Mouse (Mus musculus) MEL (cell line): ENCODE measurements around the gene U2af2. TPM values are rescaled to one million over a fixed set of nuclear protein-coding genes. Genes with fewer than 3 reads are reported as not detected.

ENCODE experiments used
- DNase-seq: peaks from one replicate; pipeline ENCODE4 v3.0.0; 2011; ENCODE audit warnings: low read depth, low spot score
- H3K27ac ChIP-seq: 2 replicates; pipeline ENCODE4 v1.5.1; 2012; ENCODE audit warnings: low read depth, mild to moderate bottlenecking, control low read depth, low read length, moderate library complexity; ENCODE audit not compliant: control insufficient read depth
- H3K27me3 ChIP-seq, 2 experiments: fragments of 150-350 bp in 1 of 2; sonication (generic) in 1 of 2; 2 replicates each; pipeline ENCODE4 v1.6.1; 2012; ENCODE audit warnings: low read length in 2 of 2, mild to moderate bottlenecking in 2 of 2, improper control_type of control experiment in 1 of 2, moderate library complexity in 1 of 2; ENCODE audit not compliant: insufficient read depth in 2 of 2, control insufficient read depth in 1 of 2
- H3K36me3 ChIP-seq, 2 experiments: 2 replicates each; pipeline ENCODE4 v1.6.1; 2012 to 2014; ENCODE audit warnings: low read length in 2 of 2, improper control_type of control experiment in 1 of 2, inconsistent platforms in 1 of 2, mild to moderate bottlenecking in 1 of 2; ENCODE audit not compliant: insufficient read depth in 2 of 2, control insufficient read depth in 1 of 2
- H3K4me1 ChIP-seq, 2 experiments: fragments of 150-350 bp in 1 of 2; sonication (generic) in 1 of 2; 2 replicates each; pipeline ENCODE4 v1.6.1; 2012; ENCODE audit warnings: low read length in 2 of 2, improper control_type of control experiment in 1 of 2, mild to moderate bottlenecking in 1 of 2; ENCODE audit not compliant: insufficient read depth in 2 of 2, control insufficient read depth in 1 of 2
- H3K4me3 ChIP-seq, 2 experiments: fragments of 150-350 bp in 1 of 2; sonication (generic) in 1 of 2; 2 replicates each; pipeline ENCODE4 v1.5.1; 2012; ENCODE audit warnings: low read depth in 2 of 2, low read length in 2 of 2, mild to moderate bottlenecking in 2 of 2, moderate library complexity in 2 of 2, control low read depth in 1 of 2, improper control_type of control experiment in 1 of 2; ENCODE audit not compliant: control insufficient read depth in 1 of 2, insufficient read depth in 1 of 2
- H3K79me2 ChIP-seq: 2 replicates; pipeline ENCODE4 v1.6.1; 2012; ENCODE audit warnings: mild to moderate bottlenecking, low read length, moderate library complexity; ENCODE audit not compliant: control insufficient read depth, poor library complexity, insufficient read depth
- H3K9ac ChIP-seq: 2 replicates; pipeline ENCODE4 v1.6.1; 2012; ENCODE audit warnings: low read depth, mild to moderate bottlenecking, control low read depth, low read length, moderate library complexity; ENCODE audit not compliant: control insufficient read depth, poor library complexity, severe bottlenecking
- H3K9me3 ChIP-seq: fragments of 150-350 bp; sonication (generic); replicated peaks from 2 replicates; pipeline ENCODE4 v1.6.1; 2012; ENCODE audit warnings: mild to moderate bottlenecking, low read length, improper control_type of control experiment, moderate library complexity; ENCODE audit not compliant: insufficient read depth
- CHD2 ChIP-seq: IDR thresholded peaks from 2 replicates; pipeline ENCODE4 v1.6.1; 2011; ENCODE audit warnings: low read length, improper control_type of control experiment
- CTCF ChIP-seq, 3 experiments: IDR thresholded peaks in 2 of 3; conservative IDR thresholded peaks in 1 of 3; 2 replicates each; pipeline ENCODE4 v1.5.1; 2011 to 2012; ENCODE audit warnings: low read length in 3 of 3, low read depth in 2 of 3, mild to moderate bottlenecking in 2 of 3, improper control_type of control experiment in 1 of 3, inconsistent platforms in 1 of 3, mixed read lengths in 1 of 3, moderate library complexity in 1 of 3; ENCODE audit not compliant: control insufficient read depth in 1 of 3, insufficient read depth in 1 of 3, poor library complexity in 1 of 3, severe bottlenecking in 1 of 3
- E2F4 ChIP-seq: IDR thresholded peaks from 2 replicates; pipeline ENCODE4 v1.6.1; 2011; ENCODE audit warnings: low read depth, low read length, improper control_type of control experiment, borderline replicate concordance
- ELF1 ChIP-seq: IDR thresholded peaks from 2 replicates; pipeline ENCODE4 v1.6.1; 2014; ENCODE audit warnings: low read depth, mild to moderate bottlenecking, inconsistent platforms, low read length, improper control_type of control experiment, moderate library complexity
- EP300 ChIP-seq, 2 experiments: IDR thresholded peaks; 2 replicates each; pipeline ENCODE4 v1.6.1; 2011; ENCODE audit warnings: improper control_type of control experiment in 2 of 2, low read length in 2 of 2, low read depth in 1 of 2, mild to moderate bottlenecking in 1 of 2
- ETS1 ChIP-seq: IDR thresholded peaks from 2 replicates; pipeline ENCODE4 v1.6.1; 2012; ENCODE audit warnings: low read depth, mild to moderate bottlenecking, inconsistent platforms, low read length, improper control_type of control experiment, moderate library complexity
- HCFC1 ChIP-seq: IDR thresholded peaks from 2 replicates; pipeline ENCODE4 v1.6.1; 2012; ENCODE audit warnings: low read depth, mild to moderate bottlenecking, inconsistent platforms, low read length, improper control_type of control experiment, moderate library complexity
- JUND ChIP-seq: IDR thresholded peaks from 2 replicates; pipeline ENCODE4 v1.6.1; 2011; ENCODE audit warnings: low read depth, mild to moderate bottlenecking, improper control_type of control experiment, low read length
- MAZ ChIP-seq: IDR thresholded peaks from 2 replicates; pipeline ENCODE4 v1.6.1; 2012; ENCODE audit warnings: low read depth, mild to moderate bottlenecking, inconsistent platforms, low read length, improper control_type of control experiment
- MEF2A ChIP-seq: IDR thresholded peaks from 2 replicates; pipeline ENCODE4 v1.6.1; 2014; ENCODE audit warnings: low read depth, mild to moderate bottlenecking, inconsistent platforms, low read length, improper control_type of control experiment; ENCODE audit not compliant: poor library complexity, insufficient replicate concordance, severe bottlenecking; ENCODE audit errors: extremely low read depth
- MYC ChIP-seq: IDR thresholded peaks from 2 replicates; pipeline ENCODE4 v1.6.1; 2011; ENCODE audit warnings: low read depth, mild to moderate bottlenecking, low read length, improper control_type of control experiment, moderate library complexity
- NELFE ChIP-seq: IDR thresholded peaks from 2 replicates; pipeline ENCODE4 v1.6.1; 2011; ENCODE audit warnings: low read depth, low read length, improper control_type of control experiment
- POLR2A ChIP-seq, 2 experiments: IDR thresholded peaks; 2 replicates each; pipeline ENCODE4 v1.6.1; 2011 to 2012; ENCODE audit warnings: low read length in 2 of 2, mild to moderate bottlenecking in 2 of 2, control low read depth in 1 of 2, improper control_type of control experiment in 1 of 2, low read depth in 1 of 2, moderate library complexity in 1 of 2; ENCODE audit not compliant: control insufficient read depth in 1 of 2, insufficient read depth in 1 of 2, poor library complexity in 1 of 2
- POLR2AphosphoS5 ChIP-seq: IDR thresholded peaks from 2 replicates; pipeline ENCODE4 v1.6.1; 2012; ENCODE audit warnings: low read depth, borderline replicate concordance, mild to moderate bottlenecking, inconsistent platforms, low read length, moderate library complexity, mixed read lengths
- RAD21 ChIP-seq: IDR thresholded peaks from 2 replicates; pipeline ENCODE4 v1.6.1; 2011; ENCODE audit warnings: mild to moderate bottlenecking, low read depth, low read length, improper control_type of control experiment
- SIN3A ChIP-seq: IDR thresholded peaks from 2 replicates; pipeline ENCODE4 v1.6.1; 2012; ENCODE audit warnings: low read length, improper control_type of control experiment, inconsistent platforms
- TBP ChIP-seq: IDR thresholded peaks from 2 replicates; pipeline ENCODE4 v1.8.0; 2011; ENCODE audit warnings: low read depth, low read length, improper control_type of control experiment
- UBTF ChIP-seq: IDR thresholded peaks from 2 replicates; pipeline ENCODE4 v1.6.1; 2012; ENCODE audit warnings: low read depth, mild to moderate bottlenecking, inconsistent platforms, low read length, improper control_type of control experiment, moderate library complexity, borderline replicate concordance; ENCODE audit not compliant: insufficient read depth
- USF2 ChIP-seq, 2 experiments: IDR thresholded peaks; 2 replicates each; pipeline ENCODE4 v1.6.1; 2011 to 2012; ENCODE audit warnings: improper control_type of control experiment in 2 of 2, low read length in 2 of 2, borderline replicate concordance in 1 of 2, inconsistent platforms in 1 of 2, low read depth in 1 of 2, mild to moderate bottlenecking in 1 of 2; ENCODE audit not compliant: insufficient read depth in 1 of 2
- ZC3H11A ChIP-seq: IDR thresholded peaks from 2 replicates; pipeline ENCODE4 v1.6.1; 2012; ENCODE audit warnings: low read depth, mild to moderate bottlenecking, inconsistent platforms, low read length, improper control_type of control experiment
- ZKSCAN1 ChIP-seq: IDR thresholded peaks from 2 replicates; pipeline ENCODE4 v1.6.1; 2012; ENCODE audit warnings: low read depth, mild to moderate bottlenecking, inconsistent platforms, low read length, improper control_type of control experiment, moderate library complexity
- polyA plus RNA-seq, 2 experiments: library from polyadenylated mRNA; stranded (reverse) in 1 of 2; unstranded in 1 of 2; fragments of >175 nt in 1 of 2; fragments of >200 nt in 1 of 2; gene quantifications; 2 replicates each; pipeline versions ENCODE4 v1.2.1 to v1.2.4; 2012; ENCODE audit warnings: low replicate concordance in 2 of 2, low read depth in 1 of 2; ENCODE audit not compliant: insufficient read length in 2 of 2, insufficient read depth in 1 of 2, missing spikeins in 1 of 2
- total RNA-seq: library from RNA; depleted of rRNA; stranded (reverse); fragments of 300-350 nt; gene quantifications from 2 replicates; pipeline ENCODE4 v1.2.3, GENCODE M21; 2012

The U2af2 gene
- total and polyA plus RNA-seq, 3 experiments: 311 to 491 (median 477) TPM

DNA sequence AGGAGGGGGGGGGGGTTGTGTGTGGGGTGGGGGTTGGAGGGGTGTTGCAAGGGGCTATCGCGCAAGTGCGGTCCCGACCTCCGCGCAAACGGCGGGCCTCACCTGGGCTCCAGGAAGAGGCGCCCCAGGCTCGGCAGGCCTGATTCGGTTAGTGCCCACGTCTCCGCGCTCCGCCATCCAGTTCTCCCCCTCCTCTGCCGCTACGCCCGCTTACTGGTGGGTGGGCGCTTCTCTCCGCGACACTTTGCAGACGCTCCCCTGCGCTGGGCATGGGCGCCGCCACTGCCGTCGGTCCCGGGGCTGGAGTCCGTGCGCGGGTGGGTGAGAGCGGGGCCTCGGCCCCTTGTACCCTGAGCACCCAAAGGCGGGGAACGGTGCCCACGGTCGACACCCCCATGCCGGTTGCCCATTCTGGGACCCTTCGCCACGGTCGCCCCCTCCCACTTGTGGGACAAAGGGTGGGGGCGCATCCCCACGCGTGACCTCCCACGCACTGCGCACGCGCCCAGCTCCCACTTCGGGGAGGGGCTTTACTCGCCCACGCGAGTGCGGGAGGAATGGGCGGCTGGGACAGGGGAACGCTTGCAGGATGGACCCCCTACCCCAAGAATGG lies 5.2 kb upstream of the U2af2 start:
- Histone ChIP-seq H3K27me3 (no peaks in the 10 kb centered on the region), H3K4me3 (no peak overlapping the region), H3K9me3 (no peaks in the 10 kb centered on the region), H3K79me2 (peaks cover 3% of the 10 kb centered on the region; the same call in 1 of the 2 replicates), H3K27ac (no peak overlapping the region), H3K9ac (no peak overlapping the region)
- no peak for DNase-seq
- no peak for TF ChIP-seq MYC
- no peak for TF ChIP-seq EP300 (IDR thresholded peaks at IDR 0.05; ENCODE audit: low read depth in 1 of 2, low read length in 2 of 2)
- no peak for TF ChIP-seq JUND
- TF ChIP-seq SIN3A: no peak
- TF ChIP-seq POLR2A (IDR thresholded peaks at IDR 0.05; ENCODE audit: control insufficient read depth in 1 of 2, insufficient read depth in 1 of 2, low read depth in 1 of 2, low read length in 2 of 2, poor library complexity in 1 of 2): no peak
- TF ChIP-seq ZKSCAN1: no peak
- no peak for TF ChIP-seq ETS1
- TF ChIP-seq MEF2A: no peak
- TF ChIP-seq ELF1: no peak
- TF ChIP-seq MAZ: no peak
- no peak for TF ChIP-seq CTCF (IDR thresholded peaks at IDR 0.05 in 2 of 3, conservative IDR thresholded peaks at IDR 0.05 in 1 of 3; ENCODE audit: control insufficient read depth in 1 of 3, insufficient read depth in 1 of 3, low read depth in 2 of 3, low read length in 3 of 3, poor library complexity in 1 of 3, severe bottlenecking in 1 of 3)
- TF ChIP-seq UBTF: no peak
- no peak for TF ChIP-seq RAD21
- no peak for TF ChIP-seq ZC3H11A
- no peak for TF ChIP-seq NELFE
- no peak for TF ChIP-seq E2F4
- TF ChIP-seq, all 39 proteins: peak for 0
- Histone ChIP-seq H3K36me3 (no peaks in the 10 kb centered on the region), H3K4me1 (peaks cover 0 to 5% of the 10 kb centered on the region in 2 experiments; a peak in 1 of 4 replicates)

DNA sequence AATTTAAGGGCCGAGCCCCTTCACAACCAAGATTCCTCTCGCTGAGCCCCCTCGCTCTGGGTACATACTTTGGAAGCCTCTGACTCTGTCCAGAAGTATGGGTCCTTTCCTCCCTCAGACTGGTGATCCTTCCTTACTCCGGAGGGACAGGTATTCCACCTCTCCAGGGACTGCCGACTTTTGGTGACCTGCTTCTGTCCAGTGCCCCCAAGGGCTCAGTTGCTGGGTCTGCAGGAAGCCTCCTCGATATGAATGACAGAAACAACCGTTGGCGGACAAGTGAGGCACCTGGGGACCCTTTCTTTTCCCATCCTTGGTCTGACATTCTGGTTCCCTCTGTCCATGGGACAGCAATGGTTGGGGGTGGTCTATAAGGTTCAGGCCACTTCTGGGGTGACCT lies 4.6 kb upstream of the U2af2 start:
- Histone ChIP-seq H3K36me3 (no peaks in the 10 kb centered on the region), H3K79me2 (peaks cover 7% of the 10 kb centered on the region; the same call in 1 of the 2 replicates), H3K9me3 (no peaks in the 10 kb centered on the region), H3K9ac (no peak overlapping the region), H3K4me3 (no peak overlapping the region)
- DNase-seq: no peak
- no peak for TF ChIP-seq UBTF
- no peak for TF ChIP-seq USF2 (IDR thresholded peaks at IDR 0.05; ENCODE audit: borderline replicate concordance in 1 of 2, insufficient read depth in 1 of 2, low read depth in 1 of 2, low read length in 2 of 2)
- no peak for TF ChIP-seq CHD2
- no peak for TF ChIP-seq ELF1
- TF ChIP-seq TBP: no peak
- TF ChIP-seq JUND: no peak
- TF ChIP-seq MAZ: no peak
- TF ChIP-seq HCFC1: no peak
- TF ChIP-seq POLR2AphosphoS5: no peak
- no peak for TF ChIP-seq EP300 (IDR thresholded peaks at IDR 0.05; ENCODE audit: low read depth in 1 of 2, low read length in 2 of 2)
- no peak for TF ChIP-seq MYC
- TF ChIP-seq, all 39 proteins: peak for 0
- Histone ChIP-seq H3K27ac (no peak overlapping the region), H3K27me3 (no peaks in the 10 kb centered on the region), H3K4me1 (peaks cover 0 to 5% of the 10 kb centered on the region in 2 experiments; a peak in 1 of 4 replicates)
